Mouse (Mus musculus): ENCODE measurements around the gene Sf3a1. TPM values are rescaled to one million over a fixed set of nuclear protein-coding genes. Genes with fewer than 3 reads are reported as not detected.

Gene Sf3a1
- polyA plus RNA-seq, 1 experiment from 2014 or later: 12.6 TPM

GRCm38 (mm10) chr11:4220443-4221400 lies 60.6 kb downstream of the Sf3a1 start:
- no peak overlapping the region for H3K4me2 ChIP-seq (replicated peaks; ENCODE audit: low read depth, low read length)
- H3K27ac ChIP-seq (ENCODE audit: low read length): no peak overlapping the region
- H3K27me3 ChIP-seq (replicated peaks; ENCODE audit: insufficient read depth, low read length): no peaks in the 10 kb centered on the region
- 0 out of 2 replicates have a peak, but pooled peaks cover 2% of the 10 kb centered on the region for H3K36me3 ChIP-seq (ENCODE audit: insufficient read depth, low read length)
- H3K4me3 ChIP-seq (ENCODE audit: low read depth, low read length): no peak overlapping the region
- ATAC-seq (no peak), DNase-seq (ENCODE audit: low spot score) (peak; percentile 68)
- H3K4me1 ChIP-seq (ENCODE audit: insufficient read depth, low read depth, low read length): peaks cover 16% of the 10 kb centered on the region; the same call in 1 of the 2 replicates
- no peak overlapping the region for H3K9ac ChIP-seq (replicated peaks; ENCODE audit: low read depth)
- no peaks in the 10 kb centered on the region for H3K9me3 ChIP-seq (ENCODE audit: low read length)
- 58% methylated on average over 28 of the region's 28 CpGs for WGBS
- TF ChIP-seq EP300 (IDR thresholded peaks at IDR 0.05): no peak
- peak; percentile 90 for TF ChIP-seq CTCF (IDR thresholded peaks at IDR 0.05)

GRCm38 (mm10) chr11:4222046-4222950 lies 62.1 kb downstream of the Sf3a1 start:
- TF ChIP-seq EP300 (IDR thresholded peaks at IDR 0.05): no peak
- TF ChIP-seq CTCF (IDR thresholded peaks at IDR 0.05): no peak
- H3K4me3 ChIP-seq (ENCODE audit: low read depth, low read length): no peak overlapping the region
- no peaks in the 10 kb centered on the region for H3K9me3 ChIP-seq (ENCODE audit: low read length)
- ATAC-seq (no peak), DNase-seq (ENCODE audit: low spot score) (no peak)
- peaks cover 16% of the 10 kb centered on the region; the same call in 1 of the 2 replicates for H3K4me1 ChIP-seq (ENCODE audit: insufficient read depth, low read depth, low read length)
- H3K36me3 ChIP-seq (ENCODE audit: insufficient read depth, low read length): no peaks in the 10 kb centered on the region
- no peak overlapping the region for H3K27ac ChIP-seq (ENCODE audit: low read length)
- WGBS: 67% methylated on average over 17 of the region's 17 CpGs
- no peak overlapping the region for H3K9ac ChIP-seq (replicated peaks; ENCODE audit: low read depth)
- no peaks in the 10 kb centered on the region for H3K27me3 ChIP-seq (replicated peaks; ENCODE audit: insufficient read depth, low read length)
- no peak overlapping the region for H3K4me2 ChIP-seq (replicated peaks; ENCODE audit: low read depth, low read length)

- no peak for DNase-seq (ENCODE audit: low spot score)
These were observed 63.4 kb downstream of the Sf3a1 start for GRCm38 (mm10) chr11:4223393-4224188.

GRCm38 (mm10) chr11:4224223-4224622 lies 64.1 kb downstream of the Sf3a1 start:
- H3K4me2 ChIP-seq (replicated peaks; ENCODE audit: low read depth, low read length): no peak overlapping the region

More at GRCm38 (mm10) chr11:4223393-4224188, 63.4 kb downstream of the Sf3a1 start:
- Histone ChIP-seq H3K4me3 (ENCODE audit: low read depth, low read length) (no peak overlapping the region), H3K36me3 (ENCODE audit: insufficient read depth, low read length) (no peaks in the 10 kb centered on the region), H3K27me3 (replicated peaks; ENCODE audit: insufficient read depth, low read length) (no peaks in the 10 kb centered on the region), H3K27ac (ENCODE audit: low read length) (no peak overlapping the region), H3K4me2 (replicated peaks; ENCODE audit: low read depth, low read length) (no peak overlapping the region), H3K4me1 (ENCODE audit: insufficient read depth, low read depth, low read length) (peaks cover 6% of the 10 kb centered on the region; the same call in 1 of the 2 replicates), H3K9ac (replicated peaks; ENCODE audit: low read depth) (no peak overlapping the region), H3K9me3 (ENCODE audit: low read length) (no peaks in the 10 kb centered on the region)
- no peak for TF ChIP-seq EP300 (IDR thresholded peaks at IDR 0.05)
- no peak for TF ChIP-seq CTCF (IDR thresholded peaks at IDR 0.05)
- no peak for ATAC-seq
- 42% methylated on average over 5 of the region's 7 CpGs for WGBS

GRCm38 (mm10) chr11:4226569-4227325 lies 66.6 kb downstream of the Sf3a1 start:
- H3K4me3 ChIP-seq (ENCODE audit: low read depth, low read length): no peak overlapping the region
- TF ChIP-seq EP300 (IDR thresholded peaks at IDR 0.05): no peak
- TF ChIP-seq CTCF (IDR thresholded peaks at IDR 0.05): no peak
- ATAC-seq (no peak), DNase-seq (ENCODE audit: low spot score) (no peak)
- no peaks in the 10 kb centered on the region for H3K36me3 ChIP-seq (ENCODE audit: insufficient read depth, low read length)
- 73% methylated on average over 5 of the region's 5 CpGs for WGBS
- no peaks in the 10 kb centered on the region for H3K4me1 ChIP-seq (ENCODE audit: insufficient read depth, low read depth, low read length)
- H3K27ac ChIP-seq (ENCODE audit: low read length): no peak overlapping the region
- no peaks in the 10 kb centered on the region for H3K9me3 ChIP-seq (ENCODE audit: low read length)
- H3K27me3 ChIP-seq (replicated peaks; ENCODE audit: insufficient read depth, low read length): no peaks in the 10 kb centered on the region
- no peak overlapping the region for H3K9ac ChIP-seq (replicated peaks; ENCODE audit: low read depth)
- H3K4me2 ChIP-seq (replicated peaks; ENCODE audit: low read depth, low read length): no peak overlapping the region

More at GRCm38 (mm10) chr11:4224223-4224622, 64.1 kb downstream of the Sf3a1 start:
- TF ChIP-seq CTCF (IDR thresholded peaks at IDR 0.05): no peak
- Histone ChIP-seq H3K4me1 (ENCODE audit: insufficient read depth, low read depth, low read length) (0 out of 2 replicates have a peak, but pooled peaks cover 2% of the 10 kb centered on the region), H3K27me3 (replicated peaks; ENCODE audit: insufficient read depth, low read length) (no peaks in the 10 kb centered on the region), H3K27ac (ENCODE audit: low read length) (no peak overlapping the region), H3K4me3 (ENCODE audit: low read depth, low read length) (no peak overlapping the region), H3K9ac (replicated peaks; ENCODE audit: low read depth) (no peak overlapping the region), H3K9me3 (ENCODE audit: low read length) (no peaks in the 10 kb centered on the region), H3K36me3 (ENCODE audit: insufficient read depth, low read length) (no peaks in the 10 kb centered on the region)
- ATAC-seq: 0 out of 2 replicates have a peak, but pooled peaks have one; percentile 13
- peak; percentile 37 for DNase-seq (ENCODE audit: low spot score)
- 35% methylated on average over 2 of the region's 2 CpGs for WGBS

Measured in lung, postnatal 0 days (tissue).